ENCODE assay signal across 8 mouse cellular contexts in the genomic region with DNA sequence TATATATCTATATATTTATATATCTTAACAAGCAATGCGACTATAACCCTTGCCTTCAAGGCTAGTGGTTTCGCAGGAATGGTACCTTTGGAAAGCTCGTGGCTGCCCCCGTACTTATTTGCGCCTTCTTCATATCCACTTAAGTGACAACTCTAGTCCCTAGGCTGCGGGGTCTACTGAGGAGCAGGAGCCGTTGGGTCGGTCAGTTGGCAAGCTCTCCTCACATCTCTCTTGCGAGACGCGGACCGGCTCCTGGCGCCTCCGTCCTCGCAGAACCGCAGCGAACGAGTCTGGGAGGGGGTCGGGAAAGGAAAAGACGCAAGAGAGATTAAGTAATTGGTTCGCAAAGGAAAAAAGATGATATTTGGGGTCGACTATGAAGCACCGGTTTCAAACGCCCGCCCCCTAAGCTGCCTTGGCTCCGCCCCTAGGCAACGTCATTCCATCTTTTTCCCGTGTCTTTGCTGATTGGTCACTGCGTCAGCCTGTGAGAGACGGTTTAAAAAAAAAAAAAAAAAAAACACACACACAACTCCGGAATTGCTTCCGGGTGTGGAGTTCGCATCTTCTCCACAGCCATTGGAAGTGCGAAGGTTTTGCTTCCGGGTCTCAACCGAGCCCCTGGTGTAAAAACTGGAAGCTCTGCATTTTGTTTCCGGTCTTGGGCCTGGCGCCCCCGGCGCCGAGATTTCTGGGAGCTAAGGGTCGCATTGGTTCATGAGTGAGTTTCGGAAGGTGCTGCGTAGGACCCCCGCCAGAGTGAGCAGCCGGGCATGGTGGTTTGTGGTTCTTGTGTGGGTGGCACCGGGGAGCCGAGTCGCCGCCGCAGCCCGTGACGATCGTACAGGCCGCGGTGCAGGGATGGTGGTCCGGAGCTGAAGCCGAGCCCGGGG. TPM values are rescaled to one million over a fixed set of nuclear protein-coding genes. Genes with fewer than 3 reads are reported as not detected.
DNase-seq lines count a peak whose midpoint lies in the region; ATAC-seq and TF ChIP-seq lines count a peak whose summit lies in the region.

A gene (minus strand): TSS at position 460 of the 893 bp plus-strand sequence.
A gene (plus strand): TSS at position 595 of the 893 bp plus-strand sequence.

- H3K4me1 ChIP-seq in CH12.LX (ENCODE audit: control insufficient read depth in 1 of 2, insufficient read depth in 2 of 2), result peaks cover 3 to 23% of the 10 kb centered on the region in 2 experiments; a peak in 3 of 4 replicates
- 0 out of 2 replicates have a peak, but pooled peaks cover 3% of the 10 kb centered on the region for H3K4me1 ChIP-seq in forebrain, embryonic 11.5 days (replicated peaks; ENCODE audit: control insufficient read depth, insufficient read depth, low read length)
- H3K4me1 ChIP-seq in heart, embryonic 16.5 days (ENCODE audit: control insufficient read depth, insufficient read depth, low read length), result no peaks in the 10 kb centered on the region; the same call in 1 of the 2 replicates
- H3K4me1 ChIP-seq in liver, embryonic 15.5 days (replicated peaks), result peaks cover 13% of the 10 kb centered on the region; the same call in 1 of the 2 replicates
- H3K4me1 ChIP-seq in neural tube, embryonic 12.5 days, result no peaks in the 10 kb centered on the region

- H3K4me3 ChIP-seq in CH12.LX (replicated peaks in 1 of 3; ENCODE audit: low read depth in 2 of 3, low read length in 2 of 3, poor library complexity in 1 of 3), result peak within 1 kb of the TSS; percentile 87 to 97 (median 94)
- peak within 1 kb of the TSS; percentile 72 for H3K4me3 ChIP-seq in forebrain, embryonic 11.5 days (ENCODE audit: low read depth, low read length)
- peak within 1 kb of the TSS; percentile 93 for H3K4me3 ChIP-seq in heart, embryonic 16.5 days (ENCODE audit: low read length)
- H3K4me3 ChIP-seq in liver, embryonic 15.5 days (replicated peaks), result peak within 1 kb of the TSS; percentile 89
- peak within 1 kb of the TSS; percentile 79 for H3K4me3 ChIP-seq in neural tube, embryonic 12.5 days

- DNase-seq in CH12.LX (ENCODE audit: extremely low read depth), result peak; percentile 98
- DNase-seq in c-Kit-positive CD71-positive TER-119-negative erythroid progenitor cells, embryonic 14.5 days (ENCODE audit: low read depth), result peak; percentile 99
- DNase-seq in forebrain, embryonic 11.5 days (ENCODE audit: low spot score), result peak; percentile 92
- DNase-seq in kidney, postnatal 36 days, result peak; percentile 97 to 98
- DNase-seq in telencephalon, adult 2 months (ENCODE audit: low read depth, low spot score), result peak; percentile 99

- peak; percentile 91 for TF ChIP-seq POLR2A in CH12.LX (IDR thresholded peaks at IDR 0.05; ENCODE audit: low read depth, low read length)

- dilution Hi-C loops in CH12.LX (cut with MboI; ENCODE audit: extremely low pct_ligation_motif_present, extremely low pct_unique_long_range_greater_than_20kb, low sequenced_read_pairs), result no loop called here

- H3K9me3 ChIP-seq in CH12.LX (replicated peaks; ENCODE audit: low read length), result no peaks in the 10 kb centered on the region
- H3K9me3 ChIP-seq in forebrain, embryonic 11.5 days (ENCODE audit: control insufficient read depth, low read length), result no peaks in the 10 kb centered on the region
- H3K9me3 ChIP-seq in heart, embryonic 16.5 days (replicated peaks; ENCODE audit: control insufficient read depth, low read length), result no peaks in the 10 kb centered on the region
- no peaks in the 10 kb centered on the region for H3K9me3 ChIP-seq in liver, embryonic 15.5 days (replicated peaks)
- no peaks in the 10 kb centered on the region for H3K9me3 ChIP-seq in neural tube, embryonic 12.5 days

- H3K9ac ChIP-seq in CH12.LX (ENCODE audit: insufficient read depth, low read depth), result peak within 1 kb of the TSS; percentile 83
- H3K9ac ChIP-seq in forebrain, embryonic 11.5 days (ENCODE audit: low read length), result peak within 1 kb of the TSS; percentile 82
- peak within 1 kb of the TSS; percentile 93 for H3K9ac ChIP-seq in heart, embryonic 16.5 days (ENCODE audit: low read length)
- H3K9ac ChIP-seq in liver, embryonic 15.5 days, result peak within 1 kb of the TSS; percentile 68
- H3K9ac ChIP-seq in neural tube, embryonic 12.5 days, result peak within 1 kb of the TSS; percentile 70

- H3K79me2 ChIP-seq in CH12.LX (replicated peaks; ENCODE audit: control insufficient read depth, extremely low read depth, insufficient read depth, poor library complexity, severe bottlenecking), result peaks cover 12% of the 10 kb centered on the region

- peak within 1 kb of the TSS; percentile 69; the same call in 1 of the 2 replicates for H3K27ac ChIP-seq in CH12.LX (ENCODE audit: insufficient read depth, low read depth)
- H3K27ac ChIP-seq in forebrain, embryonic 11.5 days (ENCODE audit: low read depth, low read length), result no peak within 1 kb of the TSS
- peak within 1 kb of the TSS; percentile 63 for H3K27ac ChIP-seq in heart, embryonic 16.5 days (ENCODE audit: low read length)
- peak within 1 kb of the TSS; percentile 66 for H3K27ac ChIP-seq in liver, embryonic 15.5 days (replicated peaks)
- H3K27ac ChIP-seq in neural tube, embryonic 12.5 days, result no peak within 1 kb of the TSS

- no peak for TF ChIP-seq RAD21 in CH12.LX (IDR thresholded peaks at IDR 0.05; ENCODE audit: low read depth, low read length)

- TF ChIP-seq EP300 in CH12.LX (IDR thresholded peaks at IDR 0.05; ENCODE audit: low read length), result no peak

- no peaks in the 10 kb centered on the region for H3K27me3 ChIP-seq in CH12.LX (replicated peaks)
- H3K27me3 ChIP-seq in forebrain, embryonic 11.5 days (ENCODE audit: control insufficient read depth, insufficient read depth, low read length), result no peaks in the 10 kb centered on the region
- no peaks in the 10 kb centered on the region for H3K27me3 ChIP-seq in heart, embryonic 16.5 days (ENCODE audit: control insufficient read depth, insufficient read depth, low read length)
- H3K27me3 ChIP-seq in liver, embryonic 15.5 days, result no peaks in the 10 kb centered on the region
- H3K27me3 ChIP-seq in neural tube, embryonic 12.5 days (replicated peaks), result no peaks in the 10 kb centered on the region

- under 1% methylated on average over 59 of the region's 59 CpGs for WGBS in forebrain, embryonic 11.5 days
- under 1% methylated on average over 59 of the region's 59 CpGs for WGBS in heart, embryonic 16.5 days
- under 1% methylated on average over 59 of the region's 59 CpGs for WGBS in liver, embryonic 15.5 days (ENCODE audit: insufficient replicate concordance)
- WGBS in neural tube, embryonic 12.5 days, result under 1% methylated on average over 59 of the region's 59 CpGs

- H3K36me3 ChIP-seq in CH12.LX (replicated peaks in 1 of 2; ENCODE audit: control insufficient read depth in 1 of 2, insufficient read depth in 1 of 2, low read length in 1 of 2), result peaks cover 23 to 47% of the 10 kb centered on the region in 2 experiments
- H3K36me3 ChIP-seq in forebrain, embryonic 11.5 days (ENCODE audit: control insufficient read depth, insufficient read depth, low read length), result no peaks in the 10 kb centered on the region; the same call in 1 of the 2 replicates
- H3K36me3 ChIP-seq in heart, embryonic 16.5 days (ENCODE audit: control insufficient read depth, insufficient read depth), result peaks cover 23% of the 10 kb centered on the region
- peaks cover 31% of the 10 kb centered on the region for H3K36me3 ChIP-seq in liver, embryonic 15.5 days (replicated peaks)
- peaks cover 29% of the 10 kb centered on the region for H3K36me3 ChIP-seq in neural tube, embryonic 12.5 days

- peak; percentile 99 for ATAC-seq in forebrain, embryonic 11.5 days (replicated peaks; ENCODE audit: low FRiP score)
- ATAC-seq in heart, embryonic 16.5 days (replicated peaks; ENCODE audit: extremely low read depth, insufficient read depth, low FRiP score), result peak; percentile 98
- peak; percentile 97 for ATAC-seq in liver, embryonic 15.5 days (ENCODE audit: insufficient read depth)
- ATAC-seq in neural tube, embryonic 12.5 days (ENCODE audit: low FRiP score, low read depth), result peak; percentile 99

- in situ Hi-C loops in CH12.LX (cut with MboI; ENCODE audit: low pct_ligation_motif_present, low pct_unique_long_range_greater_than_20kb, low sequenced_read_pairs), result no loop called here

- peak within 1 kb of the TSS; percentile 87 for H3K4me2 ChIP-seq in CH12.LX (ENCODE audit: insufficient read depth, low read depth, poor library complexity, severe bottlenecking)
- peak within 1 kb of the TSS; percentile 65 for H3K4me2 ChIP-seq in forebrain, embryonic 11.5 days (ENCODE audit: low read depth, low read length, severe bottlenecking)
- peak within 1 kb of the TSS; percentile 93 for H3K4me2 ChIP-seq in heart, embryonic 16.5 days (ENCODE audit: low read depth, low read length)
- peak within 1 kb of the TSS; percentile 83 for H3K4me2 ChIP-seq in liver, embryonic 15.5 days
- peak within 1 kb of the TSS; percentile 80 for H3K4me2 ChIP-seq in neural tube, embryonic 12.5 days (replicated peaks)

- TF ChIP-seq CTCF in CH12.LX (conservative IDR thresholded peaks at IDR 0.05 in 1 of 2, IDR thresholded peaks at IDR 0.05 in 1 of 2; ENCODE audit: low read depth in 2 of 2, low read length in 2 of 2), result no peak

TF ChIP-seq in CH12.LX, 34 proteins besides CTCF, POLR2A, EP300 and RAD21 (continues in another document):
- TF ChIP-seq CHD1 (IDR thresholded peaks at IDR 0.05; ENCODE audit: low read depth, low read length) (no peak), MEF2A (IDR thresholded peaks at IDR 0.05; ENCODE audit: borderline replicate concordance, low read depth, low read length) (peak; percentile 41; the same call in 1 of the 2 replicates), PAX5 (IDR thresholded peaks at IDR 0.05; ENCODE audit: low read length) (no peak), CHD2 (IDR thresholded peaks at IDR 0.05; ENCODE audit: low read length) (peak; percentile 98), UBTF (IDR thresholded peaks at IDR 0.05; ENCODE audit: low read depth, low read length) (peak; percentile 78; the same call in 1 of the 2 replicates)

RNA-seq across cellular contexts. Expression of the first gene that starts in this region (rescaled TPM):
- 0.08 and 0.21 TPM in 2 replicates for total RNA-seq in CH12.LX (2012; rRNA removed)
- total RNA-seq in CH12.LX (2014; rRNA removed), result 0.27 and 0.28 TPM in 2 replicates
- 0.30 and 0.37 TPM in 2 replicates for polyA plus RNA-seq in CH12.LX (2012; ENCODE audit: insufficient read length, low read depth)
- polyA plus RNA-seq in forebrain, embryonic 11.5 days (2014; fragmentation: Nextera tagmentation; extraction: Ambion mirVana), result 0.33 TPM in 1 of 2 replicates, not detected in the other
- polyA plus RNA-seq in heart, embryonic 16.5 days (2015; fragmentation: Nextera tagmentation; extraction: Ambion mirVana), result 0.12 TPM in 1 of 2 replicates, not detected in the other
- 0.08 TPM in 1 of 2 replicates, not detected in the other for polyA plus RNA-seq in liver, embryonic 15.5 days (2015; fragmentation: Nextera tagmentation; extraction: Ambion mirVana)
- 0.26 and 0.32 TPM in 2 replicates for polyA plus RNA-seq in neural tube, embryonic 12.5 days (2016; fragmentation: Nextera tagmentation; extraction: Ambion mirVana)

RNA-seq across cellular contexts. Expression of the second gene that starts in this region (rescaled TPM):
- total RNA-seq in CH12.LX (2012; rRNA removed) (107 and 125 TPM in 2 replicates), CH12.LX (2014; rRNA removed) (190 and 230 TPM in 2 replicates)
- 221 and 276 TPM in 2 replicates for polyA plus RNA-seq in CH12.LX (2012; ENCODE audit: insufficient read length, low read depth)
- 172 and 203 TPM in 2 replicates for polyA plus RNA-seq in forebrain, embryonic 11.5 days (2014; fragmentation: Nextera tagmentation; extraction: Ambion mirVana)
- polyA plus RNA-seq in heart, embryonic 16.5 days (2015; fragmentation: Nextera tagmentation; extraction: Ambion mirVana), result 108 and 116 TPM in 2 replicates
- polyA plus RNA-seq in liver, embryonic 15.5 days (2015; fragmentation: Nextera tagmentation; extraction: Ambion mirVana), result 56.4 and 66.8 TPM in 2 replicates
- polyA plus RNA-seq in neural tube, embryonic 12.5 days (2016; fragmentation: Nextera tagmentation; extraction: Ambion mirVana), result 171 and 185 TPM in 2 replicates

Comparison
In these comparisons a context has a peak if more than half of its experiments do, and no peak if none do; other contexts are left out.
1. H3K27ac ChIP-seq: peak in CH12.LX (single experiment), heart, embryonic 16.5 days (single experiment) and liver, embryonic 15.5 days (single experiment); none in forebrain, embryonic 11.5 days (single experiment) and neural tube, embryonic 12.5 days (single experiment).
2. Peak in every context shown above with its lines, with median percentiles within 50 percentile points of each other: DNase-seq, H3K4me2 ChIP-seq, H3K4me3 ChIP-seq, H3K9ac ChIP-seq and ATAC-seq.